Mouse (Mus musculus) erythroblast, embryonic 14.5 days (primary cell): Measurements from ENCODE around the gene 2810408A11Rik.

Source experiments
- GATA1 ChIP-seq: IDR thresholded peaks from 2 replicates; pipeline ENCODE4 v1.6.1; 2012; ENCODE audit warnings: low read length, inconsistent platforms, mixed read lengths
- TAL1 ChIP-seq: IDR thresholded peaks from 3 replicates; pipeline ENCODE4 v1.6.1; 2012; ENCODE audit warnings: low read length, inconsistent platforms, mixed read lengths

DNA sequence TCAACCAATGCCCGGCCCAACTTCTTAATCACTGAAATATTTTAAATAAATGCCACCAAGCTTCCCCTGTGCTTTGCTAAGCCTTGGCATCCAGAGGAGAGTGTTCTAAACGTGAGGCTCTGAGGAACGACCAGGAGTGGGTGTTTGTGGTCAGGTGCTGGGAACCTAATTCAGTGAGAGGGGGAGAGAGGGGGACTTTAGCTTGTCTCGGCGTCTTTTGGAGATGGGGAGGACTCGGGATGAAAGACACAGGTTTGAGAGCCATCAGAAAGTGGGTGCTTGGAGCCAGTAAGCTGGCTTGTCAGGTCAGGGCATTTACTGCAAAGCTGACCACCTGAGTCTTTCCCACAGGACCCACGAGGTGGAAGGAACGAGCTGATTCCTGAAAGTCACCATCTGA is 31.0 kb upstream of the 2810408A11Rik start:
- TF ChIP-seq GATA1 = no peak
- TF ChIP-seq TAL1 = no peak
